Mouse (Mus musculus): ENCODE results near the gene Nab1. TPM values are rescaled to one million over a fixed set of nuclear protein-coding genes. Genes with fewer than 3 reads are reported as not detected.

Nab1 gene
- polyA plus RNA-seq, 1 experiment from 2014 or later, result 11.3 TPM

GRCm38 (mm10) chr1:52521436-52521993 is 21.0 kb upstream of the Nab1 start:
- H3K9me3 ChIP-seq (replicated peaks; ENCODE audit: control insufficient read depth, low read length), result no peaks in the 10 kb centered on the region
- 0 out of 2 replicates have a peak, but pooled peaks cover 2% of the 10 kb centered on the region for H3K4me1 ChIP-seq (ENCODE audit: control insufficient read depth, insufficient read depth, low read length)
- no peaks in the 10 kb centered on the region for H3K27me3 ChIP-seq (ENCODE audit: control insufficient read depth, insufficient read depth, low read length)
- 63% methylated on average over 8 of the region's 8 CpGs for WGBS
- no peak overlapping the region for H3K4me2 ChIP-seq (ENCODE audit: low read depth, low read length)
- ATAC-seq (ENCODE audit: insufficient read depth, low FRiP score), result no peak
- no peak overlapping the region for H3K4me3 ChIP-seq (replicated peaks; ENCODE audit: low read length)
- no peak overlapping the region for H3K27ac ChIP-seq (ENCODE audit: low read length)
- no peaks in the 10 kb centered on the region for H3K36me3 ChIP-seq (ENCODE audit: control insufficient read depth, insufficient read depth, low read length)
- H3K9ac ChIP-seq (ENCODE audit: low read length), result no peak overlapping the region

GRCm38 (mm10) chr1:52520131-52520530 is 19.7 kb upstream of the Nab1 start:
- Histone ChIP-seq H3K27ac (ENCODE audit: low read length) (no peak overlapping the region), H3K36me3 (ENCODE audit: control insufficient read depth, insufficient read depth, low read length) (no peaks in the 10 kb centered on the region), H3K4me2 (ENCODE audit: low read depth, low read length) (no peak overlapping the region), H3K27me3 (ENCODE audit: control insufficient read depth, insufficient read depth, low read length) (no peaks in the 10 kb centered on the region), H3K9me3 (replicated peaks; ENCODE audit: control insufficient read depth, low read length) (no peaks in the 10 kb centered on the region), H3K4me3 (replicated peaks; ENCODE audit: low read length) (no peak overlapping the region), H3K4me1 (ENCODE audit: control insufficient read depth, insufficient read depth, low read length) (0 out of 2 replicates have a peak, but pooled peaks cover 2% of the 10 kb centered on the region), H3K9ac (ENCODE audit: low read length) (no peak overlapping the region)
- WGBS, result 84% methylated on average over 7 of the region's 7 CpGs
- no peak for ATAC-seq (ENCODE audit: insufficient read depth, low FRiP score)

GRCm38 (mm10) chr1:52515249-52515648 is 14.8 kb upstream of the Nab1 start:
- Histone ChIP-seq H3K9ac (ENCODE audit: low read length) (no peak overlapping the region), H3K4me2 (ENCODE audit: low read depth, low read length) (no peak overlapping the region), H3K4me3 (replicated peaks; ENCODE audit: low read length) (no peak overlapping the region), H3K4me1 (ENCODE audit: control insufficient read depth, insufficient read depth, low read length) (no peaks in the 10 kb centered on the region), H3K27ac (ENCODE audit: low read length) (no peak overlapping the region), H3K36me3 (ENCODE audit: control insufficient read depth, insufficient read depth, low read length) (no peaks in the 10 kb centered on the region), H3K9me3 (replicated peaks; ENCODE audit: control insufficient read depth, low read length) (no peaks in the 10 kb centered on the region), H3K27me3 (ENCODE audit: control insufficient read depth, insufficient read depth, low read length) (no peaks in the 10 kb centered on the region)
- WGBS, result 66% methylated on average over 3 of the region's 3 CpGs
- no peak for ATAC-seq (ENCODE audit: insufficient read depth, low FRiP score)

GRCm38 (mm10) chr1:52511788-52512425 is 11.4 kb upstream of the Nab1 start:
- Histone ChIP-seq H3K4me3 (replicated peaks; ENCODE audit: low read length) (no peak overlapping the region), H3K27me3 (ENCODE audit: control insufficient read depth, insufficient read depth, low read length) (no peaks in the 10 kb centered on the region), H3K27ac (ENCODE audit: low read length) (no peak overlapping the region), H3K9me3 (replicated peaks; ENCODE audit: control insufficient read depth, low read length) (no peaks in the 10 kb centered on the region), H3K4me1 (ENCODE audit: control insufficient read depth, insufficient read depth, low read length) (no peaks in the 10 kb centered on the region), H3K4me2 (ENCODE audit: low read depth, low read length) (no peak overlapping the region), H3K36me3 (ENCODE audit: control insufficient read depth, insufficient read depth, low read length) (no peaks in the 10 kb centered on the region), H3K9ac (ENCODE audit: low read length) (no peak overlapping the region)
- no peak for ATAC-seq (ENCODE audit: insufficient read depth, low FRiP score)
- WGBS, result 79% methylated on average over 1 of the region's 1 CpGs

GRCm38 (mm10) chr1:52506211-52506610 is 5.7 kb upstream of the Nab1 start:
- no peak overlapping the region for H3K4me3 ChIP-seq (replicated peaks; ENCODE audit: low read length)
- H3K4me2 ChIP-seq (ENCODE audit: low read depth, low read length), result no peak overlapping the region
- WGBS, result 55% methylated on average over 1 of the region's 1 CpGs
- H3K27me3 ChIP-seq (ENCODE audit: control insufficient read depth, insufficient read depth, low read length), result no peaks in the 10 kb centered on the region
- no peak for ATAC-seq (ENCODE audit: insufficient read depth, low FRiP score)
- H3K4me1 ChIP-seq (ENCODE audit: control insufficient read depth, insufficient read depth, low read length), result no peaks in the 10 kb centered on the region
- H3K9ac ChIP-seq (ENCODE audit: low read length), result no peak overlapping the region
- H3K9me3 ChIP-seq (replicated peaks; ENCODE audit: control insufficient read depth, low read length), result no peaks in the 10 kb centered on the region
- no peak overlapping the region for H3K27ac ChIP-seq (ENCODE audit: low read length)
- no peaks in the 10 kb centered on the region for H3K36me3 ChIP-seq (ENCODE audit: control insufficient read depth, insufficient read depth, low read length)

GRCm38 (mm10) chr1:52502296-52502695 is 1.8 kb upstream of the Nab1 start:
- no peaks in the 10 kb centered on the region for H3K9me3 ChIP-seq (replicated peaks; ENCODE audit: control insufficient read depth, low read length)
- H3K27ac ChIP-seq (ENCODE audit: low read length), result no peak overlapping the region; the same call in 1 of the 2 replicates
- WGBS, result 61% methylated on average over 4 of the region's 4 CpGs
- no peaks in the 10 kb centered on the region for H3K4me1 ChIP-seq (ENCODE audit: control insufficient read depth, insufficient read depth, low read length)
- H3K4me3 ChIP-seq (replicated peaks; ENCODE audit: low read length), result no peak overlapping the region
- H3K9ac ChIP-seq (ENCODE audit: low read length), result no peak overlapping the region
- H3K4me2 ChIP-seq (ENCODE audit: low read depth, low read length), result no peak overlapping the region
- no peak for ATAC-seq (ENCODE audit: insufficient read depth, low FRiP score)
- H3K27me3 ChIP-seq (ENCODE audit: control insufficient read depth, insufficient read depth, low read length), result no peaks in the 10 kb centered on the region
- no peaks in the 10 kb centered on the region for H3K36me3 ChIP-seq (ENCODE audit: control insufficient read depth, insufficient read depth, low read length)

GRCm38 (mm10) chr1:52501688-52502133 is 1.2 kb upstream of the Nab1 start:
- no peak for ATAC-seq (ENCODE audit: insufficient read depth, low FRiP score)
- H3K9me3 ChIP-seq (replicated peaks; ENCODE audit: control insufficient read depth, low read length), result no peaks in the 10 kb centered on the region
- peak overlapping the region; percentile 29; the same call in 1 of the 2 replicates for H3K27ac ChIP-seq (ENCODE audit: low read length)
- H3K4me3 ChIP-seq (replicated peaks; ENCODE audit: low read length), result no peak overlapping the region
- WGBS, result 25% methylated on average over 10 of the region's 10 CpGs
- no peaks in the 10 kb centered on the region for H3K4me1 ChIP-seq (ENCODE audit: control insufficient read depth, insufficient read depth, low read length)
- no peak overlapping the region for H3K9ac ChIP-seq (ENCODE audit: low read length)
- H3K27me3 ChIP-seq (ENCODE audit: control insufficient read depth, insufficient read depth, low read length), result no peaks in the 10 kb centered on the region
- no peaks in the 10 kb centered on the region for H3K36me3 ChIP-seq (ENCODE audit: control insufficient read depth, insufficient read depth, low read length)
- H3K4me2 ChIP-seq (ENCODE audit: low read depth, low read length), result no peak overlapping the region

GRCm38 (mm10) chr1:52501090-52501489 is 611 bp upstream of the Nab1 start:
- Histone ChIP-seq H3K9me3 (replicated peaks; ENCODE audit: control insufficient read depth, low read length) (no peaks in the 10 kb centered on the region), H3K4me1 (ENCODE audit: control insufficient read depth, insufficient read depth, low read length) (no peaks in the 10 kb centered on the region), H3K9ac (ENCODE audit: low read length) (no peak overlapping the region), H3K4me2 (ENCODE audit: low read depth, low read length) (peak overlapping the region; percentile 74), H3K4me3 (replicated peaks; ENCODE audit: low read length) (peak overlapping the region; percentile 81), H3K27me3 (ENCODE audit: control insufficient read depth, insufficient read depth, low read length) (no peaks in the 10 kb centered on the region), H3K36me3 (ENCODE audit: control insufficient read depth, insufficient read depth, low read length) (no peaks in the 10 kb centered on the region), H3K27ac (ENCODE audit: low read length) (peak overlapping the region; percentile 91)
- no peak for ATAC-seq (ENCODE audit: insufficient read depth, low FRiP score)
- 43% methylated on average over 1 of the region's 1 CpGs for WGBS

GRCm38 (mm10) chr1:52499601-52500313 is 722 bp downstream of the Nab1 start:
- under 1% methylated on average over 65 of the region's 68 CpGs for WGBS

More at GRCm38 (mm10) chr1:52499601-52500313, 722 bp downstream of the Nab1 start:
- ATAC-seq (ENCODE audit: insufficient read depth, low FRiP score), result peak; percentile 35; the same call in 1 of the 2 replicates
- Histone ChIP-seq H3K36me3 (ENCODE audit: control insufficient read depth, insufficient read depth, low read length) (no peaks in the 10 kb centered on the region), H3K4me2 (ENCODE audit: low read depth, low read length) (peak overlapping the region; percentile 74), H3K27ac (ENCODE audit: low read length) (peak overlapping the region; percentile 91), H3K9me3 (replicated peaks; ENCODE audit: control insufficient read depth, low read length) (no peaks in the 10 kb centered on the region), H3K27me3 (ENCODE audit: control insufficient read depth, insufficient read depth, low read length) (no peaks in the 10 kb centered on the region), H3K4me1 (ENCODE audit: control insufficient read depth, insufficient read depth, low read length) (peaks cover 3% of the 10 kb centered on the region; the same call in 1 of the 2 replicates), H3K9ac (ENCODE audit: low read length) (peak overlapping the region; percentile 96), H3K4me3 (replicated peaks; ENCODE audit: low read length) (peak overlapping the region; percentile 81)
